Mouse (Mus musculus): ENCODE measurements around the gene Ulk1. TPM values are rescaled to one million over a fixed set of nuclear protein-coding genes. Genes with fewer than 3 reads are reported as not detected.

Ulk1 gene
- polyA plus RNA-seq, 1 experiment from 2014 or later, result 29.9 TPM

GRCm38 (mm10) chr5:110788684-110789083, 21.2 kb downstream of the Ulk1 start:
- Histone ChIP-seq H3K36me3 (ENCODE audit: control insufficient read depth, insufficient read depth, low read length) (peaks cover 59% of the 10 kb centered on the region), H3K9me3 (replicated peaks; ENCODE audit: control insufficient read depth, low read length, poor library complexity, severe bottlenecking) (no peaks in the 10 kb centered on the region), H3K27me3 (ENCODE audit: control insufficient read depth, insufficient read depth, low read depth, low read length) (no peaks in the 10 kb centered on the region), H3K4me1 (ENCODE audit: control insufficient read depth, insufficient read depth, low read length) (no peaks in the 10 kb centered on the region), H3K4me2 (ENCODE audit: low read length) (no peak overlapping the region), H3K27ac (ENCODE audit: low read length) (no peak overlapping the region), H3K4me3 (ENCODE audit: low read depth, low read length) (no peak overlapping the region), H3K9ac (ENCODE audit: low read depth, low read length) (no peak overlapping the region)
- ATAC-seq, result peak; percentile 49; the same call in 1 of the 2 replicates
- 66% methylated on average over 5 of the region's 5 CpGs for WGBS

- Histone ChIP-seq H3K27me3 (ENCODE audit: control insufficient read depth, insufficient read depth, low read depth, low read length) (no peaks in the 10 kb centered on the region), H3K9me3 (replicated peaks; ENCODE audit: control insufficient read depth, low read length, poor library complexity, severe bottlenecking) (no peaks in the 10 kb centered on the region), H3K36me3 (ENCODE audit: control insufficient read depth, insufficient read depth, low read length) (peaks cover 40% of the 10 kb centered on the region), H3K27ac (ENCODE audit: low read length) (no peak overlapping the region), H3K4me2 (ENCODE audit: low read length) (no peak overlapping the region), H3K4me1 (ENCODE audit: control insufficient read depth, insufficient read depth, low read length) (no peaks in the 10 kb centered on the region), H3K9ac (ENCODE audit: low read depth, low read length) (no peak overlapping the region), H3K4me3 (ENCODE audit: low read depth, low read length) (no peak overlapping the region)
- WGBS, result 77% methylated on average over 11 of the region's 11 CpGs
- no peak for ATAC-seq
Measured at GRCm38 (mm10) chr5:110786081-110786835, 23.6 kb downstream of the Ulk1 start.

- Histone ChIP-seq H3K36me3 (ENCODE audit: control insufficient read depth, insufficient read depth, low read length) (peaks cover 19% of the 10 kb centered on the region), H3K4me1 (ENCODE audit: control insufficient read depth, insufficient read depth, low read length) (peaks cover 14% of the 10 kb centered on the region), H3K27ac (ENCODE audit: low read length) (no peak overlapping the region), H3K27me3 (ENCODE audit: control insufficient read depth, insufficient read depth, low read depth, low read length) (no peaks in the 10 kb centered on the region), H3K4me2 (ENCODE audit: low read length) (no peak overlapping the region), H3K9me3 (replicated peaks; ENCODE audit: control insufficient read depth, low read length, poor library complexity, severe bottlenecking) (no peaks in the 10 kb centered on the region), H3K9ac (ENCODE audit: low read depth, low read length) (no peak overlapping the region), H3K4me3 (ENCODE audit: low read depth, low read length) (no peak overlapping the region)
- ATAC-seq, result no peak
- WGBS, result 68% methylated on average over 8 of the region's 8 CpGs
Measured at GRCm38 (mm10) chr5:110783150-110783549, 26.7 kb downstream of the Ulk1 start.

- Histone ChIP-seq H3K36me3 (ENCODE audit: control insufficient read depth, insufficient read depth, low read length) (peaks cover 6% of the 10 kb centered on the region), H3K4me2 (ENCODE audit: low read length) (no peak overlapping the region), H3K9me3 (replicated peaks; ENCODE audit: control insufficient read depth, low read length, poor library complexity, severe bottlenecking) (no peaks in the 10 kb centered on the region), H3K27ac (ENCODE audit: low read length) (no peak overlapping the region), H3K4me3 (ENCODE audit: low read depth, low read length) (no peak overlapping the region), H3K9ac (ENCODE audit: low read depth, low read length) (no peak overlapping the region), H3K4me1 (ENCODE audit: control insufficient read depth, insufficient read depth, low read length) (peaks cover 14% of the 10 kb centered on the region), H3K27me3 (ENCODE audit: control insufficient read depth, insufficient read depth, low read depth, low read length) (no peaks in the 10 kb centered on the region)
- ATAC-seq, result no peak
- 86% methylated on average over 7 of the region's 7 CpGs for WGBS
Measured at GRCm38 (mm10) chr5:110781529-110782238, 28.2 kb downstream of the Ulk1 start.

DNA sequence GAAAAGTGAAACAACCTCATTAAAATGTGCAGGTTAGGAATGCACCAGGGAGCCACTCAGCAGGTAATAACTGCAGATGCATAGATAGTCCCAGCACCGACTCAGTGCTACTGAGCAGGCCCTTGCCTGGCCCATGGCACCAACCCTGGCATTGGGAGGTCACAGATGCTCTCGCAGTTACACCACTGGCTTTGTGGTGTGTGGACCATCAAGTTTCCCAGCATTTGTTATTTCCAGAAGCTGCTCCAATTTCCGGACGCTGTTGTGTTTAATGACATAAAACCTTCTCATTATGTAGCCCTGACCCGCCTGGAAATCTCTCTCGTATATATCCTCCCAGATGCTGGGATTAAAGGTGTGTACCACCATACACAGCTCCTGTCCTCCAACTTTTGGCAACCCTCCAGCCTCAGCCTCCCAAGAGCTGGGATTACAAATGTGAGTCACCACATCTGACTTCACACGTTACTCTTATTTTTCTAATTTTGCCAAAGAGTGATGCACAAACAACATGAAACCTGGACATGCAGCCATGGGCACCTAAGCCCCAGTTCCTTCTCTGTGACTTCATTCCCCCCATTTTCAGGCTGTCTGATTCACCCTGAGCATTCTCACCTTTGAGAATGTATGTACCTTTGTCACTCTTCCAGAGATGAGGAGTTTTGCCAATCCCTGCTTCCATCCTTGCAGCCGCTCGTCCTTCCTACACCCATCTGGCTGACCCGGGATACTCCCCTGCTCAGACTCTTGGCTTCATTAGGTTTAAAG, 29.0 kb downstream of the Ulk1 start:
- peak overlapping the region; percentile 74 for H3K9ac ChIP-seq (ENCODE audit: low read depth, low read length)
- 57% methylated on average over 10 of the region's 10 CpGs for WGBS
- 0 out of 2 replicates have a peak overlapping the region, but pooled peaks have one; percentile 50 for H3K27ac ChIP-seq (ENCODE audit: low read length)

DNA sequence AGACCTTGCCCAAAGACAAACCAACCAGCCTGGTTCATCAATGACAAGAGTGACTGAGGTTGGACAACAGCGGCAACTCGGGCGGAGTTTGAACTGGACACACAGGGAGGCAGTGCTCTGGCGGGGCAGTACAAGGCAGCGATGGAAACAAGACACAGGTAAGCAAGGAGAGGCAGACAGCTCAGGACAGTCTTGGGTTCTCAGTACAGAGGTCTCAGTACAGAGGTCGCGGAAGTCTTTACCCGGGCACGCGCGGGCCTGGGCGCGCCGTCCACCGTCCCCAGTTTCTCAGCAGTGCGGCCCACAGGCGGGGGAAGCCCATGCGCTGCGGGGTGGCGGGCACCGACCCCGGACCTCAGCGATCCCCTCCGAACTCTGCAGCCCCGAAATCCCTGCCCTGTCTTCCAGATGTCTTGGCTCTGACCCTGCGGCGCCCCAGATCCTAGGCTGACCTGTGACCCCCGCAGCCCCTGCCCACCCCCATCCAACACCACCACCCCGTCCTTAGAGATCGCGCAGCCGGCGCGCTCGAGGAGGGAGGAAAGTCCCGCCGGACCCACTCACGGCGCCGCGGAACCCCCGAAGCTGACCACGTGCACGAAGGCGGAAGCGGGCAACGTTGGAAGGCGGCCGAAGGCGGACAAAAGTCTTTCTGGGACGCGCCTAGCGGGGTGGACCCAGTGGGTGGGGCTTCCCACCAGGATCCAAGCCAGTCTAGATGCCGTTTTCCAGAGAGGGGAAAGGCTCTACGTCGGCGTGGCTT, 29.7 kb downstream of the Ulk1 start, which contains the start of gene Pus1:
Pus1 (minus strand) TSS at position 662 of the 763 bp plus-strand sequence.
- Histone ChIP-seq H3K4me3 (ENCODE audit: low read depth, low read length) (peak within 1 kb of the TSS; percentile 78), H3K4me2 (ENCODE audit: low read length) (peak within 1 kb of the TSS; percentile 94), H3K36me3 (ENCODE audit: control insufficient read depth, insufficient read depth, low read length) (peaks cover 2% of the 10 kb centered on the region), H3K4me1 (ENCODE audit: control insufficient read depth, insufficient read depth, low read length) (peaks cover 14% of the 10 kb centered on the region), H3K9me3 (replicated peaks; ENCODE audit: control insufficient read depth, low read length, poor library complexity, severe bottlenecking) (no peaks in the 10 kb centered on the region), H3K9ac (ENCODE audit: low read depth, low read length) (peak within 1 kb of the TSS; percentile 74), H3K27ac (ENCODE audit: low read length) (0 out of 2 replicates have a peak within 1 kb of the TSS, but pooled peaks have one; percentile 50), H3K27me3 (ENCODE audit: control insufficient read depth, insufficient read depth, low read depth, low read length) (no peaks in the 10 kb centered on the region)
- under 1% methylated on average over 56 of the region's 57 CpGs for WGBS
- peak; percentile 85 for ATAC-seq

More for the DNA sequence above, 29.0 kb downstream of the Ulk1 start:
- Histone ChIP-seq H3K9me3 (replicated peaks; ENCODE audit: control insufficient read depth, low read length, poor library complexity, severe bottlenecking) (no peaks in the 10 kb centered on the region), H3K36me3 (ENCODE audit: control insufficient read depth, insufficient read depth, low read length) (peaks cover 5% of the 10 kb centered on the region), H3K4me2 (ENCODE audit: low read length) (peak overlapping the region; percentile 94), H3K4me1 (ENCODE audit: control insufficient read depth, insufficient read depth, low read length) (peaks cover 14% of the 10 kb centered on the region), H3K4me3 (ENCODE audit: low read depth, low read length) (peak overlapping the region; percentile 78), H3K27me3 (ENCODE audit: control insufficient read depth, insufficient read depth, low read depth, low read length) (no peaks in the 10 kb centered on the region)
- ATAC-seq, result peak; percentile 80

- Histone ChIP-seq H3K27ac (ENCODE audit: low read length) (no peak overlapping the region), H3K4me3 (ENCODE audit: low read depth, low read length) (peak overlapping the region; percentile 78), H3K4me2 (ENCODE audit: low read length) (peak overlapping the region; percentile 94), H3K27me3 (ENCODE audit: control insufficient read depth, insufficient read depth, low read depth, low read length) (no peaks in the 10 kb centered on the region), H3K36me3 (ENCODE audit: control insufficient read depth, insufficient read depth, low read length) (peaks cover 9% of the 10 kb centered on the region), H3K9me3 (replicated peaks; ENCODE audit: control insufficient read depth, low read length, poor library complexity, severe bottlenecking) (no peaks in the 10 kb centered on the region), H3K9ac (ENCODE audit: low read depth, low read length) (peak overlapping the region; percentile 74), H3K4me1 (ENCODE audit: control insufficient read depth, insufficient read depth, low read length) (peaks cover 14% of the 10 kb centered on the region)
- WGBS, result 28% methylated on average over 15 of the region's 15 CpGs
- no peak for ATAC-seq
Measured at GRCm38 (mm10) chr5:110779276-110779997, 30.5 kb downstream of the Ulk1 start.

- no peak overlapping the region for H3K4me2 ChIP-seq (ENCODE audit: low read length)
- peaks cover 12% of the 10 kb centered on the region for H3K36me3 ChIP-seq (ENCODE audit: control insufficient read depth, insufficient read depth, low read length)
- WGBS, result 90% methylated on average over 12 of the region's 12 CpGs
- no peaks in the 10 kb centered on the region for H3K27me3 ChIP-seq (ENCODE audit: control insufficient read depth, insufficient read depth, low read depth, low read length)
- no peak overlapping the region for H3K9ac ChIP-seq (ENCODE audit: low read depth, low read length)
- H3K4me1 ChIP-seq (ENCODE audit: control insufficient read depth, insufficient read depth, low read length), result peaks cover 14% of the 10 kb centered on the region
- no peaks in the 10 kb centered on the region for H3K9me3 ChIP-seq (replicated peaks; ENCODE audit: control insufficient read depth, low read length, poor library complexity, severe bottlenecking)
- H3K4me3 ChIP-seq (ENCODE audit: low read depth, low read length), result no peak overlapping the region
- H3K27ac ChIP-seq (ENCODE audit: low read length), result no peak overlapping the region
- ATAC-seq, result no peak
Measured at GRCm38 (mm10) chr5:110778263-110778662, 31.6 kb downstream of the Ulk1 start.

Data from midbrain, embryonic 16.5 days (tissue).